Mouse (Mus musculus) urinary bladder, postnatal 36 days (tissue): ENCODE results near the gene Gm10490.

Experiments used
- DNase-seq, 2 experiments: peaks; one replicate each; pipeline ENCODE4 v3.0.0; 2022; ENCODE audit warnings: low spot score in 2 of 2, mixed read lengths in 1 of 2

The Gm10490 gene

DNA sequence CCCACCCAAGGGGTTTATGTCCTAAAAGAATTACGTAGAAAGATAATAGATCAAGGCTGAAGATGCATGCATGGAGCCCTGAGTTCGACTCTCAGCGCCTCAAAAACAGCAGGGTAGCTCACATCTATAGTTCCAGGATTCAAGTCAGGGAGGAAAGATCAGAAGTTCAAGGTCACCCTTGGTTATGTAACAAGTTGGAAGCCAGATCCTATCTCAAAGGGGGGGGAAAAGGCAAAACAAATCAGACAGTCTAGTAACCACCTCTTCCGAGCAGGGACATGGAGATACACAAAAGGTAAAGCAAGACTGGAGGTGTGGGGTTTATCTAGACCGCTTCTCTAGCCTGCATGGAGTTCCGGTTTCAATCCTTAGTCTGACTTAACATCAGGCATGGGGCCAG is 16.9 kb downstream of the Gm10490 start:
- no peak for DNase-seq

DNA sequence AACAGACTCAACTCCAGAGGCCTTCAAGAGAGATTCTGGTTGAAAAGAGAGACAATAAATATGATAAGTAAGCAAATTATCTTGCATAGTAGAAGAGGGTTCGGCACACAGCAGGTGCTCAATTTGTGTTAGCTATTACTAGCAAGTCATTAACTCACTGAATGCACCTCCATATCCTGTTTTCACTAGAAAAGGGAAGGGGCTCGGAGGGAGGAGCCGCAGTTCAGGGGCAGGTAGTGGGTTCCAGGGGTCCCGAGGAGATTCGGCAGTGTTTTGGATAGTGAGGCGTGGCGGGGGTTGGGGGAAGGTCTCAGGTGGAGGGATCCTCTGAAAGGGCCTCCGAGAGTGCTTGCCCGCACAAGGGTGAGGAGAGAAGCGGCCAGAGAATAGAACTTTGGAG is 17.8 kb downstream of the Gm10490 start:
- DNase-seq: no peak

DNA sequence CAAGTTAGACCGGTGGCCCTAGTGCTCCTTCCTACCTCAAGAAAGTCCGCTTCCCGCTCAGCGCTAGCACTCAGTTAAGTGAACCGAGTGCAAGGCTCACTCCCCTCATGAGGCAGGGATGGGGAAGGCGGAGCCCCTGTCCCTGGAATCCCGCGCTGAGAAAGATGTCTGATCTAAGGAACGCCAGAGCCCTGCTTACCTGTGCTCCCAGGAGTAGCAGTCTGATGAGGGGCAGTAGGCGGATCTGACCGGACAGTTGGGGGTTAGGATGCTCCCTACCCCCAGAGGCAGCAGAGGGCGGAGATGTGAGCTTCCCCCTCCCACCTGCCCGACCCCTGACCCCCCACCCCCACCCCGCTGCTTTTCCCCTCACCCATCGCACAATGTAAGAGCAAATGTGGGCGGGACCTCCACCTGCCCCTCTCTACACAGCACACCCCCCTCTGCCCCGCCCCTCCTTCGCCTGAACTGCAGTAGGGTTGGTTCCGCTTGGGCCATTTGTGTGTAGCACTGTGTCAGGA is 19.0 kb downstream of the Gm10490 start, which contains the start of gene Eras:
Gene Eras, minus strand, starts transcription at position 338 of the 521 bp plus-strand sequence.
- no peak for DNase-seq

DNA sequence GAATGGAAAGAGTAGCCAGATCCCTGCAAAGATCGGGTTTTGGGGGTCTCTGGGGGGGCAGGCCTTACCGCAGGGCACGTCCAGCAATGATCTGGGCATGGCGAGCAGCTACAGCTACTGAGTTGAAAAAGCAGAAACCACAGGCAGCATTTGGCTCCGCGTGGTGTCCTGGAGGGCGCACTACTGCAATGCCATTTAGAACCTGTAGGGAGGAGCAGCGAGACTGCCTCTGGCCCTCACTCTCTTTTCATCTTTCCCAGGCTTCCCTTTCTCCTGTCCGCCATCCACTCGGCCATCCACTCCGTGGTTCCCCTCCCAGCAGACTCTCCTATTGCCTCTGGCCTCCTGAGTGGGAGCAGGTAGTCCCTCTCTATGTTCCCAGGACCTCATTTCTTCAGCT is 27.5 kb downstream of the Gm10490 start:
- DNase-seq: no peak

DNA sequence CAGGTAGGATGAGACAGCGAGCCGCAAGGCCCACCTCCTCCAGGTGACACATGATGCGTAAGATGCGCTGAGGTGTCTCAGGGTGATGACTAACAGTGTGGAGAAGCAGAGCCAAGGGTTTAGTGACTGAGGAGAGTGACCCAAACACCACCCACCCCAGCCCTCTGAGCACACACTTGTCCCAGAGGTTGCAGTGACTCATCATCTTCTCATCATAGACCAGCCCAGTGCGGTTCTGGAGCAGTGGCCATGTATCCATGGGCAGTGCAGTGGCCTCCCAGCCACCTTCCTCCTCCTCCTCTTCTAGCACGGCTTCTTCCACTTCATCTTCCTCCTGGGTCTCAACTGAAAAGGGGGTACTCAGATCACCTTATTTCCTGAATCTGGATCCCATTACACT is 28.3 kb downstream of the Gm10490 start:
- no peak for DNase-seq

DNA sequence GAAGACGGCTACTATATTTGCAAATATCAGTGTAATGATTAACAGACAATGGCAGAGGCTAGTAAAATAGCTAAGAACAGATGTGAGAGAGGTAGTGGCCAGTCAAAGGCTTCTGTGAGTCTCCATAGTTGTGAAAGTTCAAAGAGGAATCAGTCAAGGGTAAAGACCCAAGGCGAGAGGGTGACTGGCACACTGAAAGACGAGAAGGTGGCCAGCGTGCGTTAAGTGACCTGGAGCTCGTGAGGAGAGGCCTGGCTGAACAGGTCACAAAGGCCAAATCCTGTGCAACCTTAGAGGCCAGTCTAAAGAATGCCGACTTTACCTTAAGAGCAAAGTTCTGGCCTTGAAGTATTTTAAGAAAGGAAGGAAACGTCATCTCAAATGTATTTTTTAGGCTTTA is 36.3 kb downstream of the Gm10490 start:
- DNase-seq: no peak

DNA sequence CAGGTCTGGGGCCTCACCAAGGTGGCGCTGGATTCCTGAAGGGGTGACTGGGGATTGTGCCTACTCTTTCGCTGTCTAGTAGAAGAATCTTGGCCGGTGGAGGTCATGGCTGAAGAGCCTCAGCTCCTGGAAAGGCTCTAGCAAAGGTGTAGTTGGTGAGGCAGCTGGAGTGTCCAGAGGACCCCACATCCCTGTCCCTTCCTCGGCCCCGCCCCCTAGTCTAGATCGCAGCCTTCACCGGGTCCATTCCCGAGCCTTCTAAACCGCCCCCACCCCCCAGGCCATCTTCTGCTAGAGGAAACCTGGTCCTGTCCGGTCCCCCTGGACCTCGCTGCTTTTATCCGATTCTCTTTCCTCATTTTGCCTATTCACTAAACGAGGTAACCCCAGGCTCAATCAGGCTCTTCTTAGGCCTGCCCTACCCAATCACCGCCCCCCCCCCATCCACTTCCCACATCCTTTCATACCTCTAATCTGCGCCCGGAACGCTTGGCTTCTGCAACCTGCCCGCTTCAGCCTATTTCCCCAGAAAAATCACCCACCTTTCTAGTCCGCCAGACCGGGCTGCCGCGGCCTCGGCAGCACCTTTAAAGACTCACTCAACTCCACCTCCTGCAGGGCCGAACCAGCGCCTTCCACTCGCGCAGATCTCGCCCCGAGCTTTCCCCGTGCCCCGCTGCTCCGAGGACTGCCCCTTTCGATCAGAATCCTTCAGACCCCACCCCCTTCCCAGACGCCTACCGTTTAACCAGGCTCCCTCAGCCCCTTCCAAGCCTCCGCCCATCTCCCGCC is 38.0 kb downstream of the Gm10490 start, which contains the start of gene Hdac6:
Gene Hdac6, minus strand, starts transcription at position 782 of the 792 bp plus-strand sequence.
- no peak for DNase-seq

DNA sequence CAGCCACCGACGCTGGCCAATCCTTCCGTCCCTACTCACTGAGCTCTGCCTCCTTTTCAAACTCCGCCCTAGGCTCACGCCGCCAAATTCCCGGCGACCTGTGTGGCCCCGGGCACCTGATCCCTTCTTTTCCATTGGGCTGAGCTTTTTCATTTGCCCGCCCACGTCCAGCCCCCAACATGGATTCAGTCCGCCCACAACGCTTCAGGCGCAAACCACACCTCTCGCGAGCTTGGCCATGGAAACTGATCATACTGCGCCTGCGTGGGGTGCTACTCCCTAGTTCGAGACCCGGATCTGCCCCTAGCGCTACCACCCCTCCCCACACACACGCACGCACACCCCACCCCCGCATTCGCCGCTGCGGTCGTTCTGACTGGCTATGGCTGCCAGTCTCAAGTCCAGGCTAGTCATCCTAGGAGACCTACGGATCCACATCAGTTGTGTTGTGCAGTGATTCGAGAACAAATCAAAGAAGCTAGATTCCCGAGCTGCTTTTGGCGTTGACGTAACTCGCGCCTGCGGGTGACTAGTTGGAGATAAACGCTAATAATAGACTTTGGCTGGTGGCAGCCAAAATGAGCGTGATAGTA is 38.7 kb downstream of the Gm10490 start:
- DNase-seq: peak; percentile 87 to 94

DNA sequence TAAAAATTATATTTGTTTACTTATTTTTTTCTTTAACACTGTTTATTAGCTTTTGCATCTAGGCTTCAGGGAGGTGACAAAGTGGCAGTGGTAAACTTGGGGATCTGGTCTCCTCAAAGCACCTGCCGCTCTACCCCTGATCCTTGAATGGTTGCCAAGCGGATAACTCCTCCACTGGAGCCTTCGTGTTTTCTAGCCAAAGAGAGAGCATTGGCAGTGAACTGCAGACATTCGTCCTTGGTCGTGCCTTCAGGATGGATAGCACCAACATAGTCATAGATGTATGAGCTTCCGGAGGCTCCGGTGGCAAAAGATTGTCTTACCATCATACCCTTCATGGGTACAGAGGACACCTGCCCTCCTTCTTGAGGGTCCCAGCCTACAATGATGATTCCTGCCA is 40.7 kb downstream of the Gm10490 start:
- no peak for DNase-seq

DNA sequence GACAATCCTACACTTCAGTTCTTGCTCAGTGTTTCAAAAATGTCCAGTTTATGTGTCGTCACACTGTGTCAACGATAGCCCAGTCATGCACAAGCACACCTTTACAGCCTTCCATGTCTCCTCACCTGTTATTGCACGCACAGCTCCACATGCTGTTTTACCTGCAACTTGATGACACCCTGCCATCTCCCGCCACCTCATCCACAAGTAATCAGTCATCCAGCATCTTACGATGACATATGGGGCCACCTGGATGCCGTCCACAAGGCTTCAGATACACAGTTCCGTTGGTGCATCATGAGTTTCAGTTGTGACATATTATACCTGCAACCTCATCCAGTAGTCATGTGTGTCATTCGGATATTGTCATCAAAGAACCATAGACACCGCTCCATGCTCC is 49.5 kb downstream of the Gm10490 start:
- no peak for DNase-seq
